Mouse (Mus musculus): ENCODE data around the gene Prkacb. TPM values are rescaled to one million over a fixed set of nuclear protein-coding genes. Genes with fewer than 3 reads are reported as not detected.

The Prkacb gene
- total RNA-seq, 1 experiment = 19.1 TPM

Other genes starting within 250 kb of the Prkacb start
- not detected in 2 replicates for gene Uox, start 242.6 kb downstream of the Prkacb start, total RNA-seq (2012; rRNA removed)
- gene Dnase2b, start 197.4 kb downstream of the Prkacb start, total RNA-seq (2012; rRNA removed) = not detected in 2 replicates
- not detected in 2 replicates for gene 4930503B20Rik, start 161.7 kb downstream of the Prkacb start, total RNA-seq (2012; rRNA removed)
- gene Samd13, start 127.4 kb downstream of the Prkacb start, total RNA-seq (2012; rRNA removed) = 0.45 TPM in 1 of 2 replicates, not detected in the other
- gene Ttll7, start 39.4 kb upstream of the Prkacb start, total RNA-seq (2012; rRNA removed) = 0.94 and 1.0 TPM in 2 replicates

Measured in ES-E14 (cell line).